Mouse (Mus musculus): ENCODE measurements at regions not wholly inside any gene's neighbourhood (a gene's known extent, or its start where the extent isn't known, plus 50 kb on each side); places are given as distances from the start of the nearest gene placed in this dataset.

- TF ChIP-seq USF1 (IDR thresholded peaks at IDR 0.05; ENCODE audit: low read depth) (no peak), MYOG (IDR thresholded peaks at IDR 0.05; ENCODE audit: control insufficient read depth in 1 of 3, insufficient read depth in 1 of 3, insufficient read length in 2 of 3, low read depth in 2 of 3) (no peak), MYOD1 (IDR thresholded peaks at IDR 0.05; ENCODE audit: control insufficient read depth in 1 of 3, insufficient read length in 2 of 3, low read depth in 2 of 3) (no peak), POLR2A (IDR thresholded peaks at IDR 0.05; ENCODE audit: insufficient read length, low read depth) (no peak), CEBPB (IDR thresholded peaks at IDR 0.05; ENCODE audit: insufficient read depth, poor library complexity, severe bottlenecking) (no peak), POLR2AphosphoS2 (IDR thresholded peaks at IDR 0.05; ENCODE audit: insufficient read length, low read depth) (no peak), SRF (IDR thresholded peaks at IDR 0.05; ENCODE audit: control insufficient read depth, insufficient read length, low read depth) (no peak), E2F4 (IDR thresholded peaks at IDR 0.05; ENCODE audit: insufficient read depth) (no peak), TCF12 (IDR thresholded peaks at IDR 0.05; ENCODE audit: insufficient read depth, poor library complexity, severe bottlenecking) (no peak)
Observed at GRCm38 (mm10) chr14:72360181-72360580, 131.5 kb downstream of the Gm9195 start.
